Mouse (Mus musculus): ENCODE results near the gene Wfdc1.

GRCm38 (mm10) chr8:119646846-119647245 is 19.3 kb upstream of the Wfdc1 start:
- no peak for TF ChIP-seq GATA1 (IDR thresholded peaks at IDR 0.05; ENCODE audit: borderline replicate concordance, low read length)
- no peak for TF ChIP-seq FLI1 (IDR thresholded peaks at IDR 0.05; ENCODE audit: low read length)

Data from megakaryocyte, embryonic 14.5 days (primary cell).